ENCODE assay signal across 12 mouse cellular contexts in genomic region chr8:119164076-119164475, GRCm38 (mm10).
A peak's percentile ranks its signal among the peaks of the same experiment; 100 is the strongest.
DNase-seq lines count a peak whose midpoint lies in the region; ATAC-seq and TF ChIP-seq lines count a peak whose summit lies in the region.
"Had no signal": no experiment of that assay in that cellular context is flagged by ENCODE, and none has a peak within 500 bp of the region (broad histone marks: within the 10 kb centered on the region; RNA-seq: fewer than 3 reads in every experiment).

No protein-coding gene starts in this region.

- no peak overlapping the region for H3K4me2 ChIP-seq in hindbrain, embryonic 14.5 days (replicated peaks)
- H3K4me2 ChIP-seq in hindbrain, embryonic 12.5 days (replicated peaks) = no peak overlapping the region
- H3K4me2 ChIP-seq in stomach, postnatal 0 days (replicated peaks; ENCODE audit: low read depth) = no peak overlapping the region

- no peaks in the 10 kb centered on the region for H3K36me3 ChIP-seq in hindbrain, embryonic 14.5 days (replicated peaks; ENCODE audit: control insufficient read depth, insufficient read depth)
- H3K36me3 ChIP-seq in hindbrain, embryonic 12.5 days = no peaks in the 10 kb centered on the region
- H3K36me3 ChIP-seq in stomach, postnatal 0 days (ENCODE audit: control insufficient read depth, insufficient read depth, low read length) = no peaks in the 10 kb centered on the region
- H3K36me3 ChIP-seq: G1E had no signal

- no peak for TF ChIP-seq EP300 in stomach, postnatal 0 days (optimal IDR thresholded peaks at IDR 0.05)

- WGBS in hindbrain, embryonic 14.5 days = 60% methylated on average over 5 of the region's 5 CpGs
- 61% methylated on average over 5 of the region's 5 CpGs for WGBS in hindbrain, embryonic 12.5 days
- WGBS in stomach, postnatal 0 days = 59% methylated on average over 5 of the region's 5 CpGs

- no peaks in the 10 kb centered on the region for H3K27me3 ChIP-seq in hindbrain, embryonic 14.5 days (ENCODE audit: control insufficient read depth, insufficient read depth, low read length)
- H3K27me3 ChIP-seq in hindbrain, embryonic 12.5 days = no peaks in the 10 kb centered on the region
- H3K27me3 ChIP-seq in stomach, postnatal 0 days (ENCODE audit: control insufficient read depth, insufficient read depth, low read length) = no peaks in the 10 kb centered on the region

- no peaks in the 10 kb centered on the region for H3K9me3 ChIP-seq in hindbrain, embryonic 14.5 days (ENCODE audit: control insufficient read depth, low read length)
- no peaks in the 10 kb centered on the region for H3K9me3 ChIP-seq in hindbrain, embryonic 12.5 days (replicated peaks)
- H3K9me3 ChIP-seq in stomach, postnatal 0 days (ENCODE audit: control insufficient read depth, low read length) = no peaks in the 10 kb centered on the region

- no peak for ATAC-seq in hindbrain, embryonic 14.5 days (ENCODE audit: low FRiP score)
- ATAC-seq in hindbrain, embryonic 12.5 days (ENCODE audit: low FRiP score) = no peak
- ATAC-seq in stomach, postnatal 0 days (ENCODE audit: low FRiP score, low TSS enrichment) = no peak

- H3K9ac ChIP-seq in hindbrain, embryonic 14.5 days = no peak overlapping the region
- H3K9ac ChIP-seq in hindbrain, embryonic 12.5 days = no peak overlapping the region
- H3K9ac ChIP-seq in stomach, postnatal 0 days (ENCODE audit: low read length) = no peak overlapping the region
- H3K9ac ChIP-seq: liver, embryonic 14.5 days had no signal

- H3K27ac ChIP-seq in hindbrain, embryonic 14.5 days = no peak overlapping the region
- no peak overlapping the region for H3K27ac ChIP-seq in hindbrain, embryonic 12.5 days
- no peak overlapping the region for H3K27ac ChIP-seq in stomach, postnatal 0 days (replicated peaks)
- H3K27ac ChIP-seq: liver, embryonic 14.5 days had no signal

- no peak overlapping the region for H3K4me3 ChIP-seq in hindbrain, embryonic 14.5 days (replicated peaks; ENCODE audit: low read length)
- H3K4me3 ChIP-seq in hindbrain, embryonic 12.5 days = no peak overlapping the region
- no peak overlapping the region for H3K4me3 ChIP-seq in stomach, postnatal 0 days (ENCODE audit: low read depth, low read length)

- H3K4me1 ChIP-seq in hindbrain, embryonic 14.5 days (replicated peaks; ENCODE audit: control insufficient read depth, insufficient read depth, low read length) = no peaks in the 10 kb centered on the region; the same call in 1 of the 2 replicates
- peaks cover 4% of the 10 kb centered on the region; the same call in 1 of the 2 replicates for H3K4me1 ChIP-seq in hindbrain, embryonic 12.5 days
- H3K4me1 ChIP-seq in stomach, postnatal 0 days (replicated peaks; ENCODE audit: control insufficient read depth, insufficient read depth) = no peaks in the 10 kb centered on the region

- TF ChIP-seq CTCF in stomach, postnatal 0 days (IDR thresholded peaks at IDR 0.05; ENCODE audit: low read depth) = no peak

- DNase-seq in hindbrain, embryonic 14.5 days (ENCODE audit: low spot score) = peak; percentile 48
- DNase-seq in ovary, postnatal 14 days (ENCODE audit: low spot score) = peak; percentile 2
- DNase-seq in ovary, adult 18-20 months (ENCODE audit: low spot score) = no peak
- DNase-seq in embryo, embryonic 11 days = peak; percentile 76
- DNase-seq in stomach, postnatal 0 days (ENCODE audit: low spot score) = peak; percentile 25
- no peak for DNase-seq in thymus, postnatal 14 days
- no peak for DNase-seq in B cell, adult 2 months
- DNase-seq: right cerebral cortex, postnatal 4 days; thymus, postnatal 36 days had no signal

Comparison
In these comparisons a context has a peak if more than half of its experiments do, and no peak if none do; other contexts are left out.
1. DNase-seq: peak in hindbrain, embryonic 14.5 days (single experiment), ovary, postnatal 14 days (single experiment), embryo, embryonic 11 days (single experiment) and stomach, postnatal 0 days (single experiment); none in ovary, adult 18-20 months (single experiment), thymus, postnatal 14 days (single experiment) and B cell, adult 2 months (0 of 2).